Mouse (Mus musculus) forebrain, embryonic 15.5 days (tissue): ENCODE measurements at regions not wholly inside any gene's neighbourhood (a gene's known extent, or its start where the extent isn't known, plus 50 kb on each side); places are given as distances from the start of the nearest gene placed in this dataset.

Source experiments
- ATAC-seq: fragments of 200-750 bp; cut with Nextera tagmentation; replicated peaks from 2 replicates; pipeline ENCODE4 v1.8.0; 2017; ENCODE audit warnings: mild to moderate bottlenecking, moderate TSS enrichment, moderate library complexity
- H3K27ac ChIP-seq: fragments of 300-500 bp; sonication (generic); replicated peaks from 2 replicates; pipeline ENCODE4 v1.5.1; 2015; ENCODE audit warnings: mild to moderate bottlenecking, inconsistent platforms
- H3K27me3 ChIP-seq: fragments of 300-500 bp; sonication (generic); 2 replicates; pipeline ENCODE4 v1.6.1; 2015; ENCODE audit warnings: inconsistent platforms
- H3K36me3 ChIP-seq: fragments of 300-500 bp; sonication (generic); 2 replicates; pipeline ENCODE4 v1.6.1; 2015; ENCODE audit warnings: mild to moderate bottlenecking, inconsistent platforms
- H3K4me1 ChIP-seq: fragments of 300-500 bp; sonication (generic); 2 replicates; pipeline ENCODE4 v1.6.1; 2015; ENCODE audit warnings: inconsistent platforms
- H3K4me2 ChIP-seq: fragments of 300-500 bp; sonication (generic); replicated peaks from 2 replicates; pipeline ENCODE4 v1.6.1; 2015; ENCODE audit warnings: mild to moderate bottlenecking, inconsistent platforms
- H3K4me3 ChIP-seq: fragments of 300-500 bp; sonication (generic); 2 replicates; pipeline ENCODE4 v1.5.1; 2015; ENCODE audit warnings: mild to moderate bottlenecking, inconsistent platforms
- H3K9ac ChIP-seq: fragments of 300-500 bp; sonication (generic); replicated peaks from 2 replicates; pipeline ENCODE4 v1.6.1; 2015; ENCODE audit warnings: mild to moderate bottlenecking, inconsistent platforms
- H3K9me3 ChIP-seq: fragments of 300-500 bp; sonication (generic); 2 replicates; pipeline ENCODE4 v1.6.1; 2016; ENCODE audit warnings: inconsistent platforms
- WGBS: fragments of 180-500 bp; shearing (Covaris S2); methylation state at CpG from one replicate; pipeline ENCODE4 v1.1.7; 2015; ENCODE audit warnings: mixed read lengths; 5-methylcytosine and 5-hydroxymethylcytosine counted together

- 89% methylated on average over 7 of the region's 7 CpGs for WGBS
Observed at GRCm38 (mm10) chr15:93189266-93189855, 85.6 kb downstream of the Gxylt1 start.

GRCm38 (mm10) chr15:93176221-93176620 is 98.8 kb downstream of the Gxylt1 start:
- H3K4me3 ChIP-seq, result no peak overlapping the region
- no peak for ATAC-seq
- H3K9ac ChIP-seq, result no peak overlapping the region
- H3K4me2 ChIP-seq, result no peak overlapping the region
- no peaks in the 10 kb centered on the region for H3K27me3 ChIP-seq
- no peaks in the 10 kb centered on the region for H3K9me3 ChIP-seq
- H3K36me3 ChIP-seq, result no peaks in the 10 kb centered on the region
- no peak overlapping the region for H3K27ac ChIP-seq
- 54% methylated on average over 5 of the region's 5 CpGs for WGBS
- no peaks in the 10 kb centered on the region for H3K4me1 ChIP-seq

More at GRCm38 (mm10) chr15:93189266-93189855, 85.6 kb downstream of the Gxylt1 start:
- no peak for ATAC-seq
- no peak overlapping the region for H3K4me3 ChIP-seq
- H3K27me3 ChIP-seq, result no peaks in the 10 kb centered on the region
- peaks cover 6% of the 10 kb centered on the region; the same call in 1 of the 2 replicates for H3K4me1 ChIP-seq
- H3K36me3 ChIP-seq, result no peaks in the 10 kb centered on the region
- H3K9me3 ChIP-seq, result no peaks in the 10 kb centered on the region
- H3K4me2 ChIP-seq, result no peak overlapping the region
- H3K9ac ChIP-seq, result no peak overlapping the region
- H3K27ac ChIP-seq, result no peak overlapping the region

- Histone ChIP-seq H3K4me1 (no peaks in the 10 kb centered on the region), H3K27me3 (no peaks in the 10 kb centered on the region), H3K4me2 (no peak overlapping the region), H3K9ac (no peak overlapping the region), H3K27ac (no peak overlapping the region), H3K9me3 (no peaks in the 10 kb centered on the region), H3K36me3 (no peaks in the 10 kb centered on the region), H3K4me3 (no peak overlapping the region)
- no peak for ATAC-seq
- WGBS, result 88% methylated on average over 3 of the region's 3 CpGs
Observed at GRCm38 (mm10) chr15:93168784-93169183, 106.2 kb downstream of the Gxylt1 start.

- Histone ChIP-seq H3K4me3 (no peak overlapping the region), H3K27ac (no peak overlapping the region), H3K9me3 (no peaks in the 10 kb centered on the region), H3K4me1 (peaks cover 1% of the 10 kb centered on the region; the same call in 1 of the 2 replicates), H3K4me2 (no peak overlapping the region), H3K27me3 (no peaks in the 10 kb centered on the region), H3K36me3 (no peaks in the 10 kb centered on the region), H3K9ac (no peak overlapping the region)
- ATAC-seq, result no peak
- 91% methylated on average over 9 of the region's 9 CpGs for WGBS
Observed at GRCm38 (mm10) chr15:93167451-93167850, 107.5 kb downstream of the Gxylt1 start.

- Histone ChIP-seq H3K4me3 (no peak overlapping the region), H3K36me3 (no peaks in the 10 kb centered on the region), H3K9me3 (no peaks in the 10 kb centered on the region), H3K9ac (no peak overlapping the region), H3K4me2 (no peak overlapping the region), H3K27ac (no peak overlapping the region; the same call in 1 of the 2 replicates), H3K27me3 (no peaks in the 10 kb centered on the region), H3K4me1 (peaks cover 9% of the 10 kb centered on the region)
- ATAC-seq, result no peak
- 60% methylated on average over 25 of the region's 25 CpGs for WGBS
Observed at GRCm38 (mm10) chr15:93161924-93162910, 112.8 kb downstream of the Gxylt1 start.

- no peaks in the 10 kb centered on the region for H3K9me3 ChIP-seq
- H3K4me3 ChIP-seq, result no peak overlapping the region
- ATAC-seq, result no peak
- WGBS, result 42% methylated on average over 7 of the region's 7 CpGs
- H3K27me3 ChIP-seq, result no peaks in the 10 kb centered on the region
- H3K36me3 ChIP-seq, result no peaks in the 10 kb centered on the region
- H3K9ac ChIP-seq, result no peak overlapping the region
- H3K4me2 ChIP-seq, result no peak overlapping the region
- peaks cover 9% of the 10 kb centered on the region for H3K4me1 ChIP-seq
- H3K27ac ChIP-seq, result no peak overlapping the region
Observed at GRCm38 (mm10) chr15:93161329-93161728, 113.7 kb downstream of the Gxylt1 start.

- Histone ChIP-seq H3K4me1 (no peaks in the 10 kb centered on the region), H3K27ac (no peak overlapping the region), H3K9ac (no peak overlapping the region), H3K4me3 (no peak overlapping the region), H3K9me3 (no peaks in the 10 kb centered on the region), H3K4me2 (no peak overlapping the region), H3K36me3 (no peaks in the 10 kb centered on the region), H3K27me3 (no peaks in the 10 kb centered on the region)
- 78% methylated on average over 3 of the region's 3 CpGs for WGBS
- no peak for ATAC-seq
Observed at GRCm38 (mm10) chr15:93155756-93156155, 119.2 kb downstream of the Gxylt1 start.

- 64% methylated on average over 4 of the region's 4 CpGs for WGBS
- no peak for ATAC-seq
Observed at GRCm38 (mm10) chr15:93154022-93154421, 121.0 kb downstream of the Gxylt1 start.

GRCm38 (mm10) chr15:93144899-93145298 is 130.1 kb downstream of the Gxylt1 start:
- H3K4me2 ChIP-seq, result no peak overlapping the region
- no peak overlapping the region for H3K27ac ChIP-seq
- WGBS, result 92% methylated on average over 9 of the region's 9 CpGs
- H3K9me3 ChIP-seq, result no peaks in the 10 kb centered on the region
- no peaks in the 10 kb centered on the region for H3K27me3 ChIP-seq
- H3K4me3 ChIP-seq, result no peak overlapping the region
- no peak overlapping the region for H3K9ac ChIP-seq
- no peak for ATAC-seq
- no peaks in the 10 kb centered on the region for H3K4me1 ChIP-seq
- no peaks in the 10 kb centered on the region for H3K36me3 ChIP-seq

More at GRCm38 (mm10) chr15:93154022-93154421, 121.0 kb downstream of the Gxylt1 start:
- Histone ChIP-seq H3K9ac (no peak overlapping the region), H3K27ac (no peak overlapping the region), H3K27me3 (no peaks in the 10 kb centered on the region), H3K4me3 (no peak overlapping the region), H3K4me2 (no peak overlapping the region), H3K36me3 (no peaks in the 10 kb centered on the region), H3K9me3 (no peaks in the 10 kb centered on the region), H3K4me1 (no peaks in the 10 kb centered on the region)

- ATAC-seq, result no peak
- Histone ChIP-seq H3K4me1 (no peaks in the 10 kb centered on the region), H3K9ac (no peak overlapping the region), H3K27ac (no peak overlapping the region), H3K4me2 (no peak overlapping the region), H3K4me3 (no peak overlapping the region), H3K36me3 (no peaks in the 10 kb centered on the region), H3K9me3 (no peaks in the 10 kb centered on the region), H3K27me3 (no peaks in the 10 kb centered on the region)
- whole genome bisulfite sequencing, result 63% methylated on average over 4 of the region's 4 CpGs
Observed at GRCm38 (mm10) chr15:93144264-93144663, 130.7 kb downstream of the Gxylt1 start.

GRCm38 (mm10) chr15:93133379-93133778 is 141.6 kb downstream of the Gxylt1 start:
- H3K36me3 ChIP-seq, result no peaks in the 10 kb centered on the region
- no peak overlapping the region for H3K9ac ChIP-seq
- H3K4me1 ChIP-seq, result peaks cover 3% of the 10 kb centered on the region; the same call in 1 of the 2 replicates
- H3K9me3 ChIP-seq, result no peaks in the 10 kb centered on the region
- H3K27me3 ChIP-seq, result no peaks in the 10 kb centered on the region
- ATAC-seq, result no peak
- peak overlapping the region; percentile 9 for H3K4me2 ChIP-seq
- H3K4me3 ChIP-seq, result no peak overlapping the region; the same call in 1 of the 2 replicates
- H3K27ac ChIP-seq, result 0 out of 2 replicates have a peak overlapping the region, but pooled peaks have one; percentile 8
- WGBS, result 55% methylated on average over 18 of the region's 18 CpGs

GRCm38 (mm10) chr15:93131056-93131455 is 143.9 kb downstream of the Gxylt1 start:
- Histone ChIP-seq H3K4me3 (no peak overlapping the region), H3K9ac (no peak overlapping the region), H3K4me1 (peaks cover 3% of the 10 kb centered on the region; the same call in 1 of the 2 replicates), H3K4me2 (no peak overlapping the region), H3K36me3 (no peaks in the 10 kb centered on the region), H3K27ac (no peak overlapping the region), H3K27me3 (no peaks in the 10 kb centered on the region), H3K9me3 (no peaks in the 10 kb centered on the region)
- no peak for ATAC-seq
